Comparison of ENCODE assay signal across 12 mouse cellular contexts in genomic region chr15:59908300-59908699, GRCm38 (mm10).
"Had no signal": no experiment of that assay in that cellular context is flagged by ENCODE, and none has a peak within 500 bp of the region (broad histone marks: within the 10 kb centered on the region; RNA-seq: fewer than 3 reads in every experiment).

No protein-coding gene starts in this region.

- H3K9ac ChIP-seq: kidney, embryonic 15.5 days; liver, embryonic 13.5 days had no signal

- H3K36me3 ChIP-seq: kidney, embryonic 15.5 days; liver, embryonic 13.5 days had no signal

- DNase-seq: kidney, adult 8-10 months; kidney, postnatal 10 days; kidney, postnatal 36 days; left cerebral cortex, postnatal 4 days; liver, embryonic 13.5 days; lung, adult 2 months; lung, postnatal 14 days; lung, postnatal 4 days; thymus, adult 2 months; thymus, postnatal 14 days; thymus, postnatal 4 days had no signal

- H3K4me3 ChIP-seq: kidney, embryonic 15.5 days; liver, embryonic 13.5 days had no signal

- H3K27me3 ChIP-seq: kidney, embryonic 15.5 days; liver, embryonic 13.5 days had no signal

- H3K4me1 ChIP-seq: kidney, embryonic 15.5 days; liver, embryonic 13.5 days had no signal

- H3K27ac ChIP-seq: kidney, embryonic 15.5 days; liver, embryonic 13.5 days had no signal

- H3K4me2 ChIP-seq: kidney, embryonic 15.5 days; liver, embryonic 13.5 days had no signal

- H3K9me3 ChIP-seq: kidney, embryonic 15.5 days; liver, embryonic 13.5 days had no signal
